Mouse (Mus musculus) layer of hippocampus, adult 2 months (tissue): ENCODE measurements around the gene Ikzf1. TPM values are rescaled to one million over a fixed set of nuclear protein-coding genes. Genes with fewer than 3 reads are reported as not detected.

Experiments used
- DNase-seq, 2 experiments: peaks; one replicate each; pipeline ENCODE4 v3.0.0; 2022; ENCODE audit warnings: low spot score in 2 of 2
- H3K27ac ChIP-seq: fragments of 200-600 bp; 2 replicates; pipeline ENCODE4 v1.8.1; 2022
- H3K4me3 ChIP-seq: fragments of 200-600 bp; 2 replicates; pipeline ENCODE4 v1.8.1; 2022; ENCODE audit warnings: mild to moderate bottlenecking
- CTCF ChIP-seq: fragments of 200-600 bp; conservative IDR thresholded peaks from 2 replicates; pipeline ENCODE4 v1.8.1; 2022; ENCODE audit warnings: antibody characterized with exemption, mild to moderate bottlenecking, moderate library complexity
- total RNA-seq, 2 experiments: library from RNA; stranded (reverse); gene quantifications; 2 replicates each; pipeline ENCODE4 v1.2.3; 2021

The Ikzf1 gene
- total RNA-seq, 2 experiments from 2014 or later: 2.6 to 4.0 TPM

- H3K4me3 ChIP-seq: no peak overlapping the region
- no peak overlapping the region for H3K27ac ChIP-seq
- no peak for TF ChIP-seq CTCF
- DNase-seq: no peak
These were observed 130.9 kb downstream of the Ikzf1 start for GRCm38 (mm10) chr11:11815737-11816136.

- Histone ChIP-seq H3K4me3 (no peak overlapping the region), H3K27ac (no peak overlapping the region)
- DNase-seq: no peak
- no peak for TF ChIP-seq CTCF
These were observed 134.0 kb downstream of the Ikzf1 start for GRCm38 (mm10) chr11:11818797-11819196.

GRCm38 (mm10) chr11:11819206-11819605 is 134.4 kb downstream of the Ikzf1 start:
- H3K4me3 ChIP-seq: no peak overlapping the region
- TF ChIP-seq CTCF: no peak
- H3K27ac ChIP-seq: no peak overlapping the region
- DNase-seq: no peak

GRCm38 (mm10) chr11:11820251-11820650 is 135.4 kb downstream of the Ikzf1 start:
- Histone ChIP-seq H3K27ac (no peak overlapping the region), H3K4me3 (no peak overlapping the region)
- DNase-seq: peak; percentile 83 to 86
- TF ChIP-seq CTCF: peak; percentile 93

- Histone ChIP-seq H3K27ac (no peak overlapping the region), H3K4me3 (no peak overlapping the region)
- no peak for TF ChIP-seq CTCF
- DNase-seq: no peak
These were observed 135.9 kb downstream of the Ikzf1 start for GRCm38 (mm10) chr11:11820737-11821136.

GRCm38 (mm10) chr11:11821387-11821975 is 136.7 kb downstream of the Ikzf1 start:
- no peak overlapping the region for H3K4me3 ChIP-seq
- no peak for TF ChIP-seq CTCF
- DNase-seq: no peak
- no peak overlapping the region for H3K27ac ChIP-seq

Other genes starting within 250 kb of the Ikzf1 start
- 1 to 10 TPM; 1.5 to 2.0 TPM for gene Spata48, start 222.9 kb upstream of the Ikzf1 start, total RNA-seq
- under 1 TPM; 0.59 to 0.81 TPM for gene Zpbp, start 222.6 kb upstream of the Ikzf1 start, total RNA-seq
- not detected for gene 4930512M02Rik, start 57.2 kb upstream of the Ikzf1 start, total RNA-seq
- gene Fignl1, start 124.0 kb downstream of the Ikzf1 start, total RNA-seq: under 1 TPM; 0.61 to 0.67 TPM
- 1 to 10 TPM; 8.1 to 8.9 TPM for gene Ddc, start 213.1 kb downstream of the Ikzf1 start, total RNA-seq